ENCODE assay signal across 8 mouse cellular contexts in genomic region chr17:47182118-47182517, GRCm38 (mm10).
DNase-seq lines count a peak whose midpoint lies in the region; ATAC-seq lines count a peak whose summit lies in the region.

No protein-coding gene starts in this region.

- H3K4me2 ChIP-seq in hindbrain, embryonic 11.5 days (replicated peaks; ENCODE audit: low read depth, low read length), result no peak overlapping the region
- H3K4me2 ChIP-seq in hindbrain, embryonic 16.5 days (ENCODE audit: low read length), result no peak overlapping the region
- H3K4me2 ChIP-seq in heart, embryonic 12.5 days, result no peak overlapping the region

- H3K4me1 ChIP-seq in hindbrain, embryonic 11.5 days (replicated peaks; ENCODE audit: control insufficient read depth, insufficient read depth, low read length), result peaks cover 3% of the 10 kb centered on the region; the same call in 1 of the 2 replicates
- peaks cover 14% of the 10 kb centered on the region for H3K4me1 ChIP-seq in hindbrain, embryonic 16.5 days (ENCODE audit: control insufficient read depth, insufficient read depth, low read depth, low read length)
- peaks cover 51% of the 10 kb centered on the region for H3K4me1 ChIP-seq in heart, embryonic 12.5 days (replicated peaks)

- ATAC-seq in hindbrain, embryonic 11.5 days (ENCODE audit: low FRiP score), result no peak
- ATAC-seq in hindbrain, embryonic 16.5 days, result no peak
- 0 out of 2 replicates have a peak, but pooled peaks have one; percentile 54 for ATAC-seq in heart, embryonic 12.5 days (ENCODE audit: insufficient number of reproducible peaks, low FRiP score)
- 0 out of 2 replicates have a peak, but pooled peaks have one; percentile 7 for ATAC-seq in megakaryocyte progenitor cell, adult 5-6 weeks (replicated peaks; ENCODE audit: poor library complexity)
- no peak for ATAC-seq in megakaryocyte-erythroid progenitor cell, adult 5-6 weeks (replicated peaks; ENCODE audit: low FRiP score, low TSS enrichment, poor library complexity, severe bottlenecking)
- no peak for ATAC-seq in cerebellum, adult (ENCODE audit: insufficient number of reproducible peaks, low FRiP score, low TSS enrichment)

- H3K36me3 ChIP-seq in hindbrain, embryonic 11.5 days (ENCODE audit: control insufficient read depth, insufficient read depth, low read length), result no peaks in the 10 kb centered on the region
- no peaks in the 10 kb centered on the region for H3K36me3 ChIP-seq in hindbrain, embryonic 16.5 days (ENCODE audit: control insufficient read depth, insufficient read depth, low read length)
- no peaks in the 10 kb centered on the region for H3K36me3 ChIP-seq in heart, embryonic 12.5 days

- no peaks in the 10 kb centered on the region for H3K9me3 ChIP-seq in hindbrain, embryonic 11.5 days (ENCODE audit: control insufficient read depth, low read length)
- H3K9me3 ChIP-seq in hindbrain, embryonic 16.5 days (ENCODE audit: control insufficient read depth, low read length), result no peaks in the 10 kb centered on the region
- no peaks in the 10 kb centered on the region for H3K9me3 ChIP-seq in heart, embryonic 12.5 days (replicated peaks)

- 38% methylated on average over 6 of the region's 6 CpGs for WGBS in hindbrain, embryonic 11.5 days
- WGBS in hindbrain, embryonic 16.5 days, result 47% methylated on average over 6 of the region's 6 CpGs
- WGBS in heart, embryonic 12.5 days, result 51% methylated on average over 6 of the region's 6 CpGs

- peak; percentile 18 for DNase-seq in hindbrain, embryonic 11.5 days (ENCODE audit: low spot score)
- peak; percentile 76 for DNase-seq in kidney, postnatal 10 days
- DNase-seq in B cell, adult 2 months, result no peak

- H3K4me3 ChIP-seq in hindbrain, embryonic 11.5 days (ENCODE audit: low read depth, low read length), result no peak overlapping the region
- H3K4me3 ChIP-seq in hindbrain, embryonic 16.5 days (ENCODE audit: low read length), result no peak overlapping the region
- no peak overlapping the region for H3K4me3 ChIP-seq in heart, embryonic 12.5 days

- H3K9ac ChIP-seq in hindbrain, embryonic 11.5 days (ENCODE audit: low read depth, low read length), result no peak overlapping the region
- no peak overlapping the region for H3K9ac ChIP-seq in hindbrain, embryonic 16.5 days (ENCODE audit: low read depth, low read length)
- no peak overlapping the region for H3K9ac ChIP-seq in heart, embryonic 12.5 days

- H3K27me3 ChIP-seq in hindbrain, embryonic 11.5 days (ENCODE audit: control insufficient read depth, insufficient read depth, low read length), result no peaks in the 10 kb centered on the region
- no peaks in the 10 kb centered on the region for H3K27me3 ChIP-seq in hindbrain, embryonic 16.5 days (replicated peaks; ENCODE audit: control insufficient read depth, insufficient read depth, low read length)
- H3K27me3 ChIP-seq in heart, embryonic 12.5 days (replicated peaks), result no peaks in the 10 kb centered on the region

- no peak overlapping the region for H3K27ac ChIP-seq in hindbrain, embryonic 11.5 days (ENCODE audit: low read depth, low read length)
- H3K27ac ChIP-seq in hindbrain, embryonic 16.5 days (ENCODE audit: low read depth, low read length), result no peak overlapping the region
- H3K27ac ChIP-seq in heart, embryonic 12.5 days (ENCODE audit: poor library complexity, severe bottlenecking), result peak overlapping the region; percentile 72

Comparison
In these comparisons a context has a peak if more than half of its experiments do, and no peak if none do; other contexts are left out.
1. ATAC-seq: peak in heart, embryonic 12.5 days (single experiment) and megakaryocyte progenitor cell, adult 5-6 weeks (single experiment); none in hindbrain, embryonic 11.5 days (single experiment), hindbrain, embryonic 16.5 days (single experiment), megakaryocyte-erythroid progenitor cell, adult 5-6 weeks (single experiment) and cerebellum, adult (single experiment).
2. DNase-seq: peak in hindbrain, embryonic 11.5 days (single experiment) and kidney, postnatal 10 days (single experiment); none in B cell, adult 2 months (0 of 2).